Mouse (Mus musculus) mouse embryonic stem cell (cell line): ENCODE results near the gene Rnf43.

Experiments used
- in situ Hi-C, 2 experiments: fragments of 300-500 bp; cut with MboI; formaldehyde crosslinking; loops; 1 replicate in 1 of 2; 3 replicates in 1 of 2; pipeline ENCODE4 v1.14.3; 2019 to 2020; ENCODE audit warnings: low sequenced_read_pairs in 2 of 2, low pct_unique_long_range_greater_than_20kb in 1 of 2, mixed read lengths in 1 of 2; ENCODE audit not compliant: unreplicated experiment in 1 of 2

Rnf43 gene

GRCm38 (mm10) chr11:87667107-87668090 lies 4.9 kb downstream of the Rnf43 start:
- in situ Hi-C loops = no loop called here

DNA sequence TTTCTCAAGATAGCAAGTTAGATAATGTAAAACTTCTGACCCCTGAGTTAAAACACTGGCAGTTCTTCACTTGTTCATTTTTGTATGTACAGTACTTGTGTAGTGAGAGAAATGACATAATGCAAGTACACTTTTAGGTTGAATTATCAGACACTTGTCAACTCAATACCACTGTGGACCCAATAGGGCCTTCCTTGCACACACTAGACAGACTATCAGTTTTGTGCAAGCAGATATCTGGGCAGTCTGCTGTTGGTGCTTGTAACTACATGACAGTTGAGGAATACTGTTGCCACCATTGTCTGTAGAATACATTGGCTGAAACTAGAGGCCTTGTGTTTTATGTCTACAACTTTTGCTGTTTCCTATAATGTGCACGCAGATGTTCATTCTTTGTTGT lies 10.8 kb downstream of the Rnf43 start:
- in situ Hi-C loops = no loop called here

DNA sequence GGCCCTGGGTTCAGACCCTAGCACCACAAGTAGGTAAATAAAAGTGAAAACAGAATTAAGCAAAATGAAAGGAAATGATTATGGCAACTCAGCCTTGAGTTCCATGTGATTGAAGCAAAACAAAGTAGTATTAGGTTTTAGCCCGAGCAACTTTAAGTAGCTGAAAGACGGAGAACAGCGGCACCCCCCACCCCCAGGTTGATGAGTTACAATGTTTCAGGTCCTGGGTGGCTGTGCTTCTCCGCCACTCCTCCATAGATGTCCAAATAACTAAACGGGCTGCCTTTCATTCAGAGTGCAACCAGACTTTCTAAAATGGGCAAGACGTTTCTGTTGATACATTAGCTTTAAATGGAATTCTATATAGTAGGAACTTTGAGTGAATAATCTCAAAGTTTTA lies 13.1 kb downstream of the Rnf43 start:
- in situ Hi-C loops = no loop called here

GRCm38 (mm10) chr11:87677756-87678155 lies 15.2 kb downstream of the Rnf43 start:
- in situ Hi-C loops = no loop called here

DNA sequence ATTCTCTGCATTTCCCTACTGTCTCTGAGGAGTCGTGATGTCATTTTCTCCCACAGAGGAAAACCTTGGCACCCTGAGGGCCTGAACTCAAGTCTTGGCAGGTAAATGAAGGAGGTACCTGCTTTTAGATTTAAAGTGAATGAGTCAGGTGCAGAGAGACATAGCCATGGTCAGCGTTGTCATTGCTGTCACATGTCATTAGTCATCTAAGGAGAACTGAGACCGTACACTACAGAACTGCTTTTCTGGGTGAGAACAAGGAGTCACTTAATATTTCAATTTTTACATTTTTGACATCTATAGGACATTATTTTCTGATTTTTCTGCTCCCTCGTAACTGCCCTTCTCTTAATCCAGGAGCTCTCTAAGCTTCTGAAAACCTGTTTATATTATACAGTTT lies 16.0 kb downstream of the Rnf43 start:
- in situ Hi-C loops = no loop called here

GRCm38 (mm10) chr11:87678976-87679375 lies 16.5 kb downstream of the Rnf43 start:
- in situ Hi-C loops = no loop called here

GRCm38 (mm10) chr11:87680786-87681185 lies 18.3 kb downstream of the Rnf43 start:
- in situ Hi-C loops = no loop called here

DNA sequence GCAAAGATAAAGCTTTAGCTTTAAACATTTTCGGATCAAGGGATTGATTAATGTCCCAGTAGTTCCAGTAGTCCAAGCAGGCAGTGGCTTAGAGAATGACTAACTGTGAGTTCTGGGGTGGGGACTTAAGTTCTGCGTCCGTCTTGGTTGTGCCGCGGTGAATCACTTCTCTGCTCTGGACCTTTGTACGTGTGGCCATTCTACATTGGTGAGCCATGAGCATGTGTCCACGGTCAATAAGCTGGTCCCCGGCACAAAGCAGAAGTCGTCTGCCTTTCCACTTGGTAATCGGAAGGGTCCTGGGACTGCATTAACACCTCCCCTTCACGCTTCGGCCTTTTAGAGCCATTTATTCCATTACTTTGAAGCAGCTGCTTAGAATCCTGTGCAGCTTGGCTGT lies 19.6 kb downstream of the Rnf43 start:
- in situ Hi-C loops = no loop called here

GRCm38 (mm10) chr11:87682838-87683571 lies 20.5 kb downstream of the Rnf43 start:
- in situ Hi-C loops = no loop called here

DNA sequence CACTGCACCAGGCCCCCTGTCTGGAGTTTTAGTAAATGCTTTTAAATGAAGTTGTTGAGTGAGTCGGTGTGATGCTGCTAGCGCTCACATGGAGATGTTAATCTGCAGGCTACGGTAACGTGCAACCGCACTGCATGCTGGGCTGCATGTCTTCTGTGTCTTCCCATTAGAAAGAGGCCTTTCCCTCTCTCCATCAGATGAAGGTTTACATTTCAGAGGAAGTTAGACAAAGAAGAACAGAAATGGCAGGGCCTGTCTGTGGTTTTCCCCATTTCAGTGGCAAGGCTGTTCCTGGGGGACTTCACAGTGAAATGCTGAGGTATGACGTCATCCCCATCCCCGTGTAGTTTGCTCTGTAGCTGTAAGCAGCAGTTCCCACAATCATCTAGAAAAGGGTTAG lies 23.9 kb downstream of the Rnf43 start:
- in situ Hi-C loops = no loop called here

- in situ Hi-C loops = no loop called here
Measured at GRCm38 (mm10) chr11:87687246-87688225, 25.0 kb downstream of the Rnf43 start.

DNA sequence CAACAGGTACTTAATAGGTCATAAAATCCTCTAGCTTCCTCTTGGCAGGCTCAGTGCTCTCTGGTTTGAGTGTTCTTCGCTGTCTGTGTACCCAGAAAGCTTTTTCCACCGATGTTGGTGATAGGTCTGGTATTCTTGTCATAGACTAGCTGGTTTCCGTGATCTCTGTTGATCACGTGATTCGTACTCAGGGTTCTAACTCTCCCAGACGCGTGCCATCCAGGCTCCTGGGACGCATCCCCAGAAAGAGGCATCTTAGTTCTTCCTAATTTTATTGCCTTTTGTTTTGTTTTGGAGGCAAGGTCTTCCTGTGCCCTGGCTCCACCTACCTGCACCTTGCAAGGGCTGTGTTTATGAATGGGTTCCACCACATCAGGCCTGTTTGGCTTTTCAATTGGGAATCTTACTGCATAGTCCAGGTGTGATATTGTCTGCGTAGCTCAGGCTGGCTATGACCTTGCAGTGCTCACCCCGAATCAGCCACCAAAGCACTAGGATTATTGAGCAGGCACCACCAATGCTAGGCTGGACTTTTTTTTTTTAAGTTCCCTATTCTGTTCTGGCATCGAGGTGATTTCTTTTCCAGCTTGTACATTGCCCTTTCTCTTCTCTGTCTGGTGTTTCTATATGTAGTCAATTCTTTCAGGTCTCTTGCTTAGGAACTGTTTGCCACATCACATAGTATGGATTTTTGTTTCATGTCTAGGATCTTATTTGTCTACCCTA lies 26.1 kb downstream of the Rnf43 start:
- in situ Hi-C loops = no loop called here

DNA sequence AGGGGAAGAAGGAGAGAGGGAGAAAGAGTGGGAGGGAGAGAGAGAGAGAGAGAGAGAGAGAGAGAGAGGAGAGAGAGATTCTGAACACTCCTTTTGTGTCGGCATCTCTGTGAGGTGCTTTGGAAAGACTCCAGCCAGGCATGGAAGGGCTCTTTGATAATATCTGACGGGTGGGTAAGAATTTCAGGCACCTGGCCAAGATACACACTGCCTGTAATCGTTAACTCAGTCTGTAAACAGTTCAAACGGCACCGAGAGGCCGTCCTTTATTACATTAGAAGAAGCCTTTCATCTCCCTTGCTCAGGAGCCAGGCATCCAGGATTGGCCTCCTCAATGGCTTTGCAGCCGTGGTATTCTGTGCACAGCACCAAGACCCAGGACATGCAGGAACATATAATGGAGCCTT lies 26.9 kb downstream of the Rnf43 start:
- in situ Hi-C loops = no loop called here

GRCm38 (mm10) chr11:87690054-87690740 lies 27.7 kb downstream of the Rnf43 start:
- in situ Hi-C loops = no loop called here

GRCm38 (mm10) chr11:87697131-87697682 lies 34.7 kb downstream of the Rnf43 start:
- in situ Hi-C loops = no loop called here

GRCm38 (mm10) chr11:87698126-87698525 lies 35.6 kb downstream of the Rnf43 start:
- in situ Hi-C loops = no loop called here

- in situ Hi-C loops = no loop called here
Measured at GRCm38 (mm10) chr11:87701108-87701507, 38.6 kb downstream of the Rnf43 start.
